Mouse (Mus musculus) T-helper 1 cell (primary cell): ENCODE results near the gene Kcna10.

Source experiments
- in situ Hi-C: fragments of 300-600 bp; cut with MboI, MseI; formaldehyde crosslinking; loops from one replicate; pipeline ENCODE4 v1.15.1; 2025; ENCODE audit warnings: high pct_unique_total_duplicates

Kcna10 gene

GRCm38 (mm10) chr3:107201310-107202180, 18.7 kb downstream of the Kcna10 start:
- in situ Hi-C loops = loop anchor here (5.0 kb wide), 1 partner anchor 66 kb away; no protein-coding TSS in a partner anchor

- in situ Hi-C loops = loop anchor here (5.0 kb wide), 1 partner anchor 63 kb away; no protein-coding TSS in a partner anchor
Measured at GRCm38 (mm10) chr3:107204413-107204812, 21.6 kb downstream of the Kcna10 start.

- in situ Hi-C loops = no loop called here
Measured at GRCm38 (mm10) chr3:107205170-107205569, 22.3 kb downstream of the Kcna10 start.

- in situ Hi-C loops = no loop called here
Measured at GRCm38 (mm10) chr3:107205994-107206393, 23.1 kb downstream of the Kcna10 start.

GRCm38 (mm10) chr3:107206490-107207150, 23.8 kb downstream of the Kcna10 start:
- in situ Hi-C loops = no loop called here

DNA sequence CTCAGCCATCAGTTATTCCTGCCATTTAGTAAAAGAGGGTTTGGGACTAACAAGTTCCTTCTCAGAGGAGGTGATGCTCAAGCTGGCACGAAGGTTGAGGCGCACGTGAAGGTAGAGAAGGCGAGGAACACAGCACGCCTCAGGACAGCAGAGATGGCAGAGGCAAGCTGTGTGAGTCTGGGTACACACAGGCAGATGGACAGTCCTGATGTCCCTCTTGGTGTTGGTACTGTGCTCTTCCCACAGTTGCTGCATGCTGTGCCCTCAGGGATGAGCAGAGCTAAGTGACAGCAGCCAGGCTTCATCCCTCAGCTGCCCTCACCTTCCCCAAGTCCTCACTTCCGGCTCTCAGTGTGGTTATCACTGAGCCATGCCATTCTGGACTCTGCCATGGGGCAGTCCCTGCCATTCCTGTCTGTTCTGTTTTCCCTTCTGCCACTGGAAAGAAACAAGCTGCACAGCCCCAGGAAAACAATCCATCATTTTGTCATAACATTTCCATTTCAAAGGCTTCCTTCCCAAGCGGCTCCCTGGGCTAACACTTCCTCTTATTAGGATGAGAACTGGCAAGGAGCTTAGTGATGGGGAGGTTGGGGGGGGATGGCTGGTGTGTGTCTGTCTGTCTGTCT, 24.9 kb downstream of the Kcna10 start:
- in situ Hi-C loops = no loop called here

DNA sequence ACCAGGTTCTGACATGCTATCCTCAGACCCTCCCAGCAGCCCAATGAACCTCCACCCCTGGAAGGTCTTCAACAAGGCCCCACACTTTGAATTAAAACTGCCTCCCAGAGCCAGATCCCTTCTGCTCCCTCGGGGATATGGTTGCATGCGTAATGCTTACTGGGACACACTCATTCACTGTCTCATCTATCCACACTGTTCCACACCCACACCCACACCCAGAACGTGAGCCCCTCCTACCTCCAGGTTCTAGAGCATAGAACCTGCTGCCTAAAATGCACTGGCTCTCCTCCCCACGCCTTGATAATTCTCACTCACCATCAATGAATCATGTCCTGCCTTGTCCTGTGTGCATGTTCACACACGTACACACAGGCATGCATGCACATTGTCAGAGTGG, 31.8 kb downstream of the Kcna10 start:
- in situ Hi-C loops = no loop called here

GRCm38 (mm10) chr3:107216400-107217100, 33.7 kb downstream of the Kcna10 start:
- in situ Hi-C loops = no loop called here

DNA sequence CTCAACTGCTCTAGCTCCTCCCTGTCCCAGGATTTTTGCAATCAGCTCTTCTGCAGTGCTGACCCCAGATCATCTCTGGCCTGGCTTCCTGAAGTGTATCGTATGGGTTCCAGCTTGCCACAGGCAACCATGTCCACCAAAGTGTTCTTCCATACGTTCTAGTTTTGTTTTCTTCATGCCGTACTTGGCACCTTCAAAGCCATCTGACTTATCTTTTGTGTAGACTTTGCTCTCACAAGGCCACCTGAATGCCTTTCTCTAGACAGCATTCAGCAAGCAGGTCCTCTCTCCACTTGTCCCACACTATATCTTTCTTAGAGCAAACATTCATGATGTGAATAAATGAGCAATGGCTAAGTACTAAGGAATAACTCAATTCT, 34.2 kb downstream of the Kcna10 start:
- in situ Hi-C loops = no loop called here

DNA sequence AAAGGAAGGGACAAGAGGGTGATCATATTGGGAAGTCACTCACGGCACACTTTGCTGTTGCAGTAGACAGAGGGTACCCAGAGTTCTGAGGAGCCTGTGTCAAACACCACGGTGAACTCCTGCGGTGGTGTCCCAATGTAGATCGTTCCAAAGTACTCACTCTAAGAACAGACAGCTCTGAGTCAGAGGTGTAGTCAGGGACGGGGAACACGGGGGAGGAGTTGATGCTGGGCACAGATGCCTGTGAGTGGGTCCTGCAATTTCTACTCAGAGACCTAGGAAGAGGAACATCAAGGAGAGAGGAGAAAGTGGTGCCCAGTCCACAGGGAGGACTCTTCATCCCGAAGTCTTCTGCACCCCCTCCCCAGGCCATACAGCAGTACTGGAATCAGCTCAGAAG, 35.7 kb downstream of the Kcna10 start:
- in situ Hi-C loops = no loop called here

DNA sequence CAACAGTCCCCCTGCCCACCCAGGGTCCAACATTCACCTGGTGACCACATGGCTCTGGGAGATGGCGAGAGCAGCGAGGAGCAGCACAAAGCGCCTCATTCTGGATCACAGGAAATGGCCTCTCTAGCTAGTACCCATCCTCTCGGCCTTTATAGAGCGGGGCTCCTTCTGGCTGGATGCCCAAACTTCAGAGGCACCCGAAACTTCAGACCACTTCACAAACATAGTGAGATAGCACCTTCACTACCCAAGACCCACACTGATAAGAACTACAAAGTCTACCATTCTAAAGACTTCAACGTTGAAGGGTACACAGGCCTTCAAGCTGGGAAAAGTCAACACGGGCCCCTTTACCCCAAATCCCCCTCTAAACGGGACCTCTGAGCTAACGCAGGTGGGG, 38.8 kb downstream of the Kcna10 start, which contains the start of gene Cym:
Gene Cym, minus strand, starts transcription at position 125 of the 400 bp plus-strand sequence.
- in situ Hi-C loops = no loop called here

GRCm38 (mm10) chr3:107223230-107223629, 40.4 kb downstream of the Kcna10 start:
- in situ Hi-C loops = no loop called here

DNA sequence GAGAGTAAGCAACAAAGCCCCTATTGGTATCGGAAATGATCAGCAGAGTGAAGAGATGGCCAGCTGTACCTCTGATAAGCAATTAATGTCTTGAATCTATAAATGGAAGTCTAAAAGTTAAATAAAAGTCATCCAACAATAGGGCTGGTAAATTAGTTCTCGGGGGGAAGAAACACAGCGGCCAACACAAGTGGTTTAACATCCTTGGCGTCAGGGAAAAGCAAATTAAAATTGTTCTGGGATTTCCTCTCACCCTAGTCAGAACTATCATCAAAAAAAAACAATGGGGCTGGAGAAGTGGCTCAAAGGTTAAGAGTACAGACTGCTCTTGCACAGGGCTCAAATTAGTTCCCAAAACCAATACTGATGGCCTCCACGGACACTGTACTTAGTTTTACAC, 43.0 kb downstream of the Kcna10 start:
- in situ Hi-C loops = no loop called here

GRCm38 (mm10) chr3:107229221-107229620, 46.4 kb downstream of the Kcna10 start:
- in situ Hi-C loops = no loop called here

DNA sequence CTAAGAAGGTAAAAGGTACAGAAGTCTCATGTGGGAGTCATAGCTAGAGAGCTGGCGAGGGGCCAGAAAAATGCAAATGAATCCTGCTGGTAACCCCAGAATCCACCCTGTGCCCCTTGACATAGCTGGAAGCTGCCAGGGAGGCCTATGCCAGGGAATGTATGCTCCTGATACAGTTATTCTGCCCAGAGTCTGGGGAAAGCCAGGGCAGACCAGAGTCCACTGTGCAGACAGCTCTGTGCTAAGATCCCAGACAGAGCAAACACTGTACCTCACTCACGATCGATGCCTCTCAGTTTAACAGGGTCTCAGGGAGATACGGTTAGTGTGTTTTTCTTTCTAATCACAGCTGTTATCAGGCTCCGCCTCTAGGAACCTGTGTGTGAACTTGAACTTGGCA, 47.0 kb downstream of the Kcna10 start:
- in situ Hi-C loops = loop anchor here (5.0 kb wide), 1 partner anchor 42 kb away; no protein-coding TSS in a partner anchor

- in situ Hi-C loops = loop anchor here (5.0 kb wide), 1 partner anchor 42 kb away; no protein-coding TSS in a partner anchor
Measured at GRCm38 (mm10) chr3:107230527-107230926, 47.7 kb downstream of the Kcna10 start, which contains the start of gene A630076J17Rik. TSS of gene A630076J17Rik (plus strand) at chr3:107230614.

DNA sequence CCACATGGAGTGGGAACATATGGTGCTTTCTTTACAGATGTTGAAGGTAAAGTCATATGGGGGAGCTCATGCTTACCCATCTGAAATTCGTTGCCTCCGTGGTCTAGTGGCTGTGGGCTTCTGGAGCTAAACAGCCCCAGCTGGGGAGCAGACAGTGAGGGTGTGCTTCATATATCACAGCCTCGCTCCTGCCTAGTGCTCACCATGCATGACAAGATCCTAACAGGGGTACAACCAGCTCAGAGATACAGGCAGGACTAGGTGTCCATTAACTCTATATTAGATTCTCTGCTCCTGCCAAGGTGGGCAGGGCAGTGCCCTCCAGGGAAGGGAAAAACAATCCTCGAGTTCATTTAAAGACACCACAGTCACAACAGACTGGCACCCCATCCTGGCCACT, 48.3 kb downstream of the Kcna10 start:
- in situ Hi-C loops = loop anchor here (5.0 kb wide), 1 partner anchor 41 kb away; no protein-coding TSS in a partner anchor

DNA sequence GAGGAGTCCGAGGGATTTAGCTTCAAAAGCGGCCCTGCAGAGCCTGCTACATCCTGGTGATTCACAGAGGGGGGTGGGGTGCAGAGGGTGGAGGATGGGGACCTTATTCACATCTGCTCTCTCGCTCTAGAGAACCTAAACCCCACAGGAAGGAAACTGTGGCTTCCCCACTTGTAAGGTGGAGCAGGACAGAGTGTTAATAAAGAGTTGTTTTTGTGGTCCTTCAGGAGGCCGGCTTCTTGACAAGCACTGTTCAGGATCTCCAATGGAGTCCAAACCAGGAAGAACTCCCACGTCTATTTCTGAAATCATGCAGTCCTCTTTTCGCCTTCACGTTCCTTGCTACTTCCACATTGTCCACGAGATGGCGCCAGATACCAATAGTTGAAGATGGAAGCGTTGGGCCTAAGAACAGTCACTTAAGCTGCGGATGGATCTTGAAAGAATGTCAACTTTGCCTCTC, 50.5 kb downstream of the Kcna10 start:
- in situ Hi-C loops = loop anchor here (5.0 kb wide), 1 partner anchor 39 kb away; no protein-coding TSS in a partner anchor

DNA sequence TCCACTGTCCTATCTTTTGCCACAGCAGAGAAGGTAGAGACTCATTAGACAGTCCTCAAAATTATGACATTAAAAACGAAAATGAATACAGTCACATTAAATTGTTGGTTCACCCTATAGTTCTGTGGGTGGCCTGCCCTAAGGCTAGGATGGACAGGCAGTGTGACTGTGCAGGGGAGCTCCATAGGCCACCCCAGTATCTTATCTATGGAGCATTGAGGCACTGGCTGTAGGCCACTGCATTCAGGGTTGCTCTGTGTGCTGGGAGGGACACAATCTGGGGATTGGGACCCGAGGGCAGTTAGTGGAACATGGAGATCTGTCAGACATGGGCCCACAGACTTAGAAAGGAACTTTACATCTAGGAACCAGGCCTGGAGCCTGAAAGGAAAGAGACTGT, 51.1 kb downstream of the Kcna10 start:
- in situ Hi-C loops = loop anchor here (5.0 kb wide), 1 partner anchor 38 kb away; no protein-coding TSS in a partner anchor

DNA sequence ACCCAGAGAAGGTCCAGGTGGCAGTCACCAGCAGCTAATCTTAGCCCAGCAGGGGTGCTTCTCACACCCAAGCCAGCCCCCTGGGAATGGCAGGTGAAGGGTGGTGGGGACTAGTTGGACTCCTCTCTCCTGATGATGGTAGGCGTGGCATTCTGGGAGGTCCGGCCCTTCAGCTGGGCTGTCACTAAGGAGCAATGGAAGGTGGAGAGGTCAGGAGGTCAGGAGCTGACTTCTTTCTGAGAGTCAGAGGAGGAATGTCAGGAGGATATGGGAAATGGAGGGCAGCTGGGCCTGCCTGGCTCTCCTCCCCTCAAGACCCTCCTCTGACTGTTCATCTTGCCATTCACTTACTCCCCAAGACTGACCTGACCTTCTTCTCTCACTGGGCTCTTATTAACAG, 55.2 kb downstream of the Kcna10 start:
- in situ Hi-C loops = no loop called here

GRCm38 (mm10) chr3:107238471-107238980, 55.7 kb downstream of the Kcna10 start:
- in situ Hi-C loops = no loop called here
